Mouse (Mus musculus) intestine, embryonic 14.5 days (tissue): ENCODE data around the gene Dnal4. TPM values are rescaled to one million over a fixed set of nuclear protein-coding genes. Genes with fewer than 3 reads are reported as not detected.

Experiments
- ATAC-seq: fragments of 200-750 bp; cut with Nextera tagmentation; replicated peaks from 2 replicates; pipeline ENCODE4 v1.8.0; 2017; ENCODE audit warnings: low read depth, moderate number of reproducible peaks, moderate TSS enrichment, moderate library complexity; ENCODE audit not compliant: low FRiP score, low TSS enrichment
- DNase-seq: peaks from one replicate; pipeline ENCODE4 v3.0.0-alpha.2; 2018; ENCODE audit warnings: low spot score
- H3K27ac ChIP-seq: fragments of 300-500 bp; sonication (generic); 2 replicates; pipeline ENCODE4 v1.5.1; 2014; ENCODE audit warnings: low read depth, mild to moderate bottlenecking, control low read depth
- H3K27me3 ChIP-seq: fragments of 300-500 bp; sonication (generic); replicated peaks from 2 replicates; pipeline ENCODE4 v1.6.1; 2014; ENCODE audit warnings: low read length, control low read depth; ENCODE audit not compliant: control insufficient read depth, insufficient read depth
- H3K36me3 ChIP-seq: fragments of 300-500 bp; sonication (generic); 2 replicates; pipeline ENCODE4 v1.6.1; 2014; ENCODE audit warnings: low read length, control low read depth; ENCODE audit not compliant: control insufficient read depth, insufficient read depth
- H3K4me1 ChIP-seq: fragments of 300-500 bp; sonication (generic); replicated peaks from 2 replicates; pipeline ENCODE4 v1.6.1; 2014; ENCODE audit warnings: low read length, control low read depth, mixed read lengths; ENCODE audit not compliant: control insufficient read depth, insufficient read depth
- H3K4me2 ChIP-seq: fragments of 300-500 bp; sonication (generic); 2 replicates; pipeline ENCODE4 v1.6.1; 2014; ENCODE audit warnings: low read length
- H3K4me3 ChIP-seq: fragments of 300-500 bp; sonication (generic); 2 replicates; pipeline ENCODE4 v1.5.1; 2014; ENCODE audit warnings: low read depth, low read length, control low read depth, mixed read lengths
- H3K9ac ChIP-seq: fragments of 300-500 bp; sonication (generic); 2 replicates; pipeline ENCODE4 v1.6.1; 2014; ENCODE audit warnings: mild to moderate bottlenecking, low read length
- H3K9me3 ChIP-seq: fragments of 300-500 bp; sonication (generic); 2 replicates; pipeline ENCODE4 v1.6.1; 2016; ENCODE audit warnings: low read length, control low read depth; ENCODE audit not compliant: control insufficient read depth
- WGBS: fragments of 180-500 bp; shearing (Covaris S2); extraction: QIAGEN DNeasy Blood & Tissue Kit; methylation state at CpG from one replicate; pipeline ENCODE4 v1.1.7; 2014; 5-methylcytosine and 5-hydroxymethylcytosine counted together
- polyA plus RNA-seq: library from polyadenylated mRNA; unstranded; fragments of >200 nt; fragmentation: Nextera tagmentation; extraction: Ambion mirVana; gene quantifications from 2 replicates; pipeline ENCODE4 v1.2.1, GENCODE M21; 2014

Dnal4 gene
- polyA plus RNA-seq, result 47.5 and 52.0 TPM in 2 replicates

GRCm38 (mm10) chr15:79777749-79778148 lies at the start of gene Dnal4:
Gene Dnal4, minus strand, starts transcription at chr15:79777849.
- Histone ChIP-seq H3K36me3 (no peaks in the 10 kb centered on the region), H3K27me3 (no peaks in the 10 kb centered on the region), H3K9me3 (no peaks in the 10 kb centered on the region), H3K4me1 (peaks cover 14% of the 10 kb centered on the region), H3K4me3 (no peak within 1 kb of the TSS), H3K9ac (no peak within 1 kb of the TSS), H3K27ac (no peak within 1 kb of the TSS), H3K4me2 (no peak within 1 kb of the TSS)
- DNase-seq, result no peak
- ATAC-seq, result no peak

- WGBS, result 91% methylated on average over 14 of the region's 14 CpGs
- DNase-seq (no peak), ATAC-seq (no peak)
- H3K9me3 ChIP-seq, result no peaks in the 10 kb centered on the region
- no peak overlapping the region for H3K4me2 ChIP-seq
- H3K4me1 ChIP-seq, result peaks cover 10% of the 10 kb centered on the region; the same call in 1 of the 2 replicates
- H3K9ac ChIP-seq, result no peak overlapping the region
- no peak overlapping the region for H3K27ac ChIP-seq
- H3K4me3 ChIP-seq, result no peak overlapping the region
- H3K36me3 ChIP-seq, result peaks cover 53% of the 10 kb centered on the region
- no peaks in the 10 kb centered on the region for H3K27me3 ChIP-seq
These were observed 49.6 kb upstream of the Dnal4 start for GRCm38 (mm10) chr15:79827061-79827777.

GRCm38 (mm10) chr15:79826221-79826935 lies 48.7 kb upstream of the Dnal4 start:
- Histone ChIP-seq H3K27me3 (no peaks in the 10 kb centered on the region), H3K4me3 (no peak overlapping the region), H3K9me3 (no peaks in the 10 kb centered on the region), H3K9ac (no peak overlapping the region), H3K4me2 (no peak overlapping the region), H3K27ac (no peak overlapping the region), H3K36me3 (peaks cover 48% of the 10 kb centered on the region), H3K4me1 (peaks cover 4% of the 10 kb centered on the region; the same call in 1 of the 2 replicates)
- no peak for ATAC-seq
- WGBS, result 85% methylated on average over 9 of the region's 9 CpGs
- DNase-seq, result no peak

- DNase-seq (no peak), ATAC-seq (no peak)
- H3K9ac ChIP-seq, result no peak overlapping the region
- no peak overlapping the region for H3K4me3 ChIP-seq
- H3K36me3 ChIP-seq, result peaks cover 45% of the 10 kb centered on the region
- no peaks in the 10 kb centered on the region for H3K9me3 ChIP-seq
- WGBS, result 64% methylated on average over 14 of the region's 14 CpGs
- H3K27ac ChIP-seq, result no peak overlapping the region
- no peak overlapping the region for H3K4me2 ChIP-seq
- peaks cover 4% of the 10 kb centered on the region; the same call in 1 of the 2 replicates for H3K4me1 ChIP-seq
- H3K27me3 ChIP-seq, result no peaks in the 10 kb centered on the region
These were observed 47.6 kb upstream of the Dnal4 start for GRCm38 (mm10) chr15:79825146-79825825.

- Histone ChIP-seq H3K9ac (no peak overlapping the region), H3K4me3 (no peak overlapping the region), H3K36me3 (peaks cover 37% of the 10 kb centered on the region), H3K4me1 (peaks cover 4% of the 10 kb centered on the region; the same call in 1 of the 2 replicates), H3K27ac (no peak overlapping the region), H3K4me2 (no peak overlapping the region), H3K9me3 (no peaks in the 10 kb centered on the region; the same call in 1 of the 2 replicates), H3K27me3 (no peaks in the 10 kb centered on the region)
- WGBS, result 67% methylated on average over 19 of the region's 19 CpGs
- ATAC-seq (no peak), DNase-seq (no peak)
These were observed 46.1 kb upstream of the Dnal4 start for GRCm38 (mm10) chr15:79823588-79824280.

- H3K4me3 ChIP-seq, result no peak overlapping the region
- H3K36me3 ChIP-seq, result peaks cover 26% of the 10 kb centered on the region
- H3K4me2 ChIP-seq, result no peak overlapping the region
- no peak overlapping the region for H3K9ac ChIP-seq
- no peaks in the 10 kb centered on the region for H3K27me3 ChIP-seq
- DNase-seq (no peak), ATAC-seq (no peak)
- peaks cover 4% of the 10 kb centered on the region; the same call in 1 of the 2 replicates for H3K4me1 ChIP-seq
- peaks cover 4% of the 10 kb centered on the region; the same call in 1 of the 2 replicates for H3K9me3 ChIP-seq
- 69% methylated on average over 13 of the region's 13 CpGs for WGBS
- H3K27ac ChIP-seq, result no peak overlapping the region
These were observed 44.9 kb upstream of the Dnal4 start for GRCm38 (mm10) chr15:79822265-79823199.

- WGBS, result 79% methylated on average over 4 of the region's 4 CpGs
- no peak for ATAC-seq
- Histone ChIP-seq H3K4me1 (no peaks in the 10 kb centered on the region), H3K4me3 (no peak overlapping the region), H3K9ac (no peak overlapping the region), H3K4me2 (no peak overlapping the region), H3K27ac (no peak overlapping the region), H3K9me3 (peaks cover 4% of the 10 kb centered on the region; the same call in 1 of the 2 replicates), H3K27me3 (no peaks in the 10 kb centered on the region), H3K36me3 (peaks cover 5% of the 10 kb centered on the region)
- DNase-seq, result no peak
These were observed 40.7 kb upstream of the Dnal4 start for GRCm38 (mm10) chr15:79818325-79818724.
